Mouse (Mus musculus): ENCODE measurements around the gene Gm13696.
"Not testable (repeated sequence)": the region's sequence is repeated elsewhere in the genome, so short reads cannot be mapped to it uniquely, and the experiment has no call there.

Gm13696 gene

DNA sequence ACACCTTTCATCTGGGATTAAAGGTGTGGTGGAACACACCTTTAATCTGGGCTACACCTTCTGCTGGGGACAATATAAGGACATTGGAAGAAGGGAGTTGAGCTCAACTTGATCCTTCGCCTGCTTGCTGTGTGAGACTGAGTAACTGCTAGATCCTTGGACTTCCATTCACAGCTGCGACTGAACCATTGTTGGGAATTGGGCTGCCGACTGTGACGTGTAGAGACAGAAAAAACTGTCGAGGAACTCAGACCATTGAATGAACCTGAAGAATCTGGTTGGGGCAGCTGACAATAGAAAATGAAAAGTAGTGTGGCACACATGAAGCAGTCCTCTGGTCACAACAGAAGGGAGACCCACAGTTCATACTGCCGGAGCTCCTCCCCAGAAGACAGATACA, at the start of gene Gm13696:
TSS of gene Gm13696 (plus strand) at position 301 of the 400 bp plus-strand sequence.
- not testable (repeated sequence) for DNase-seq (ENCODE audit: low spot score)

DNA sequence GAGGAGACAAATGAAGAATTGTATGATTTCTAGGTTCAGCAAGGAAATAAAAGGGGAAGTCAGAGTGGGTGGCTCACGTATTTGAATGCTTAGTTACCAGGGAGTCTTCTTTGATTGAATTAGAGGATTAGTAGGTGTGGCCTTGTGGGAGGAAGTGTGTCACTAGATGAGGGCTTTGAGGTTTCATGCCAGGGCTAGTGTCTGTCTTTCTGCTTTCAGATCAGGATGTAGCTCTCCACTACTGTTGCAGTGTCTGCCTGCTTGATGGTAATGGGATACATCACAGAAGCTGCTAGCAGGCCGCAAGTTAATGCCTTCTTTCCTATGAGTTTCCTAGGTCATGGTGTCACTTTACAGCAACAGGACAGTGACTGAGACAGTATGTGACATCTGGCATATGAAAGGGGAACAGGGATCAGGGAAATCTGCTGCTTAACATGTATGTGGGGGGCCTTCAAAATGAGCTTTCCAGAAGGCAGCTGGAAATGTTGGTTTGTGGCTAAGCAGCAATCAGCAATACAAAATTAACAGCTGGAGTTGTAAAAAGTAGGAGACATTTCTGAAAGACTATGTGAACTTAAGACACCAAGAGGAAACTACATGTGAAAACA, 43.3 kb upstream of the Gm13696 start:
- DNase-seq (ENCODE audit: low spot score) = peak; percentile 4

DNA sequence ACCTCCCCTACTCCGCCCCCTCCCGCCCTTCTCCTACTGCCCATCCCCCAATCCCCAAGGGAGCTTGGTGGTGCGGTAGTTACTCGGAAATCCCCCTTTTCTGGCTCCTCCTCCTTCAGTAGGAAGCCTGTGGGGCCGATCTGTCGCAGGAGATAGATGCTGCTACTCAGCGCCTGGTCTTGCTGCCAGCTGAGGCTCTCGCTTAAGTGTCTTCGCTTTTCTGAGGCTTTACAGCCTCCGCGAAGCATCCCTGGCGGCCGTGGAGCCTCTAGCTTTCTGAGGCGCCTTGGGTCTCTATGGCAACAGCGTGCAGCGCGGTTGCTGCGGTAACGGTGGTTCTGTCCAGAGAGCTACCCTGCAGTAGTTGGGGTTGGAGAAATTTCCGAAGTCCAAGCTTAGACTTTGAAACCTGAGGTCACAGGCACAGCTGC, 32.0 kb upstream of the Gm13696 start, which contains the start of gene Zswim2:
TSS of gene Zswim2 (minus strand) at position 298 of the 431 bp plus-strand sequence.
- DNase-seq (ENCODE audit: low spot score) = peak; percentile 64

DNA sequence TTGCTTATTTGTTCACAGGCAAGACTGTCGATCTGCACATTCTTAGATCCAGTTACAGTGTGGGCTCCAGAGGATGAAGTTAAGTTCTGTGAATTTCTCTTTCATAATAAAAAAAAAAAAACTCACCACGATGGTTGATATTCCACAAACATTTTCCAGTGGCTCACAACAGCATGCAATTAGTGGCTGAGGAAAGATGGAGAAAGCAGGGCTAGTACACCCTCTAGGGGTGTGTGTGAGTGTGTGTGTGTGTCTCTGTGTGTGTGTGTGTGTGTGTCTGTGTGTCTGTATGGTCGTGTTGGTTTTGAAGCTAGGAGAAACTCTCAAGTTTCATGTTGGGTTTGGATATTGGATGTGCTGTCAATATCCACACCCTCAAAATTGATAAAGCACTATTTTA, 31.5 kb upstream of the Gm13696 start:
- no peak for DNase-seq (ENCODE audit: low spot score)

DNA sequence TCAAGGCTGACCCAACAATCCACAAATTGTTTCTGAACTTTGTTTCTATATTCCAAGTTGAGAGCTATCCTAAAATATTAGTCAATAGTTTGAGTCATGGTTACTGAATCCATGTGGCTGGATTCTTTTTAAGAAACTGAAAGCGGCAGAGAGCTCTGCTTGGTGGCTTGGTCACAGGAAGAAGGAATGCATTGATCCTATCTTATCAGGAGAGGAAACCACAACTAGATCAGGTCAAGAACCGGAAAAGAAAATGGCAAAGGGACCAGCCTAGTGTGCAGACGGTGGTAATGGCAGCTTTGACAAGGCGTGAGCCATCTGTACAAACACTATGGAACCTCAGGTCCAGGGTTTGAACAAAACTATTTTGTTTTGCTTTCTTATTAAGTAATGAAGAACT, 31.1 kb upstream of the Gm13696 start:
- DNase-seq (ENCODE audit: low spot score) = peak; percentile 3

DNA sequence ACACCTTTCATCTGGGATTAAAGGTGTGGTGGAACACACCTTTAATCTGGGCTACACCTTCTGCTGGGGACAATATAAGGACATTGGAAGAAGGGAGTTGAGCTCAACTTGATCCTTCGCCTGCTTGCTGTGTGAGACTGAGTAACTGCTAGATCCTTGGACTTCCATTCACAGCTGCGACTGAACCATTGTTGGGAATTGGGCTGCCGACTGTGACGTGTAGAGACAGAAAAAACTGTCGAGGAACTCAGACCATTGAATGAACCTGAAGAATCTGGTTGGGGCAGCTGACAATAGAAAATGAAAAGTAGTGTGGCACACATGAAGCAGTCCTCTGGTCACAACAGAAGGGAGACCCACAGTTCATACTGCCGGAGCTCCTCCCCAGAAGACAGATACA, 17.5 kb upstream of the Gm13696 start, which contains the start of gene Gm13698:
TSS of gene Gm13698 (plus strand) at position 301 of the 400 bp plus-strand sequence.
- DNase-seq (ENCODE audit: low spot score) = not testable (repeated sequence)

DNA sequence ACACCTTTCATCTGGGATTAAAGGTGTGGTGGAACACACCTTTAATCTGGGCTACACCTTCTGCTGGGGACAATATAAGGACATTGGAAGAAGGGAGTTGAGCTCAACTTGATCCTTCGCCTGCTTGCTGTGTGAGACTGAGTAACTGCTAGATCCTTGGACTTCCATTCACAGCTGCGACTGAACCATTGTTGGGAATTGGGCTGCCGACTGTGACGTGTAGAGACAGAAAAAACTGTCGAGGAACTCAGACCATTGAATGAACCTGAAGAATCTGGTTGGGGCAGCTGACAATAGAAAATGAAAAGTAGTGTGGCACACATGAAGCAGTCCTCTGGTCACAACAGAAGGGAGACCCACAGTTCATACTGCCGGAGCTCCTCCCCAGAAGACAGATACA, 11.7 kb upstream of the Gm13696 start, which contains the start of gene Gm13693:
TSS of gene Gm13693 (plus strand) at position 301 of the 400 bp plus-strand sequence.
- DNase-seq (ENCODE audit: low spot score) = not testable (repeated sequence)

DNA sequence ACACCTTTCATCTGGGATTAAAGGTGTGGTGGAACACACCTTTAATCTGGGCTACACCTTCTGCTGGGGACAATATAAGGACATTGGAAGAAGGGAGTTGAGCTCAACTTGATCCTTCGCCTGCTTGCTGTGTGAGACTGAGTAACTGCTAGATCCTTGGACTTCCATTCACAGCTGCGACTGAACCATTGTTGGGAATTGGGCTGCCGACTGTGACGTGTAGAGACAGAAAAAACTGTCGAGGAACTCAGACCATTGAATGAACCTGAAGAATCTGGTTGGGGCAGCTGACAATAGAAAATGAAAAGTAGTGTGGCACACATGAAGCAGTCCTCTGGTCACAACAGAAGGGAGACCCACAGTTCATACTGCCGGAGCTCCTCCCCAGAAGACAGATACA, 5.9 kb upstream of the Gm13696 start, which contains the start of gene Gm13695:
TSS of gene Gm13695 (plus strand) at position 301 of the 400 bp plus-strand sequence.
- not testable (repeated sequence) for DNase-seq (ENCODE audit: low spot score)

DNA sequence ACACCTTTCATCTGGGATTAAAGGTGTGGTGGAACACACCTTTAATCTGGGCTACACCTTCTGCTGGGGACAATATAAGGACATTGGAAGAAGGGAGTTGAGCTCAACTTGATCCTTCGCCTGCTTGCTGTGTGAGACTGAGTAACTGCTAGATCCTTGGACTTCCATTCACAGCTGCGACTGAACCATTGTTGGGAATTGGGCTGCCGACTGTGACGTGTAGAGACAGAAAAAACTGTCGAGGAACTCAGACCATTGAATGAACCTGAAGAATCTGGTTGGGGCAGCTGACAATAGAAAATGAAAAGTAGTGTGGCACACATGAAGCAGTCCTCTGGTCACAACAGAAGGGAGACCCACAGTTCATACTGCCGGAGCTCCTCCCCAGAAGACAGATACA, 5.7 kb downstream of the Gm13696 start, which contains the start of gene Gm13694:
TSS of gene Gm13694 (plus strand) at position 301 of the 400 bp plus-strand sequence.
- DNase-seq (ENCODE audit: low spot score) = not testable (repeated sequence)

DNA sequence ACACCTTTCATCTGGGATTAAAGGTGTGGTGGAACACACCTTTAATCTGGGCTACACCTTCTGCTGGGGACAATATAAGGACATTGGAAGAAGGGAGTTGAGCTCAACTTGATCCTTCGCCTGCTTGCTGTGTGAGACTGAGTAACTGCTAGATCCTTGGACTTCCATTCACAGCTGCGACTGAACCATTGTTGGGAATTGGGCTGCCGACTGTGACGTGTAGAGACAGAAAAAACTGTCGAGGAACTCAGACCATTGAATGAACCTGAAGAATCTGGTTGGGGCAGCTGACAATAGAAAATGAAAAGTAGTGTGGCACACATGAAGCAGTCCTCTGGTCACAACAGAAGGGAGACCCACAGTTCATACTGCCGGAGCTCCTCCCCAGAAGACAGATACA, 11.5 kb downstream of the Gm13696 start, which contains the start of gene Gm13697:
TSS of gene Gm13697 (plus strand) at position 301 of the 400 bp plus-strand sequence.
- DNase-seq (ENCODE audit: low spot score) = not testable (repeated sequence)

DNA sequence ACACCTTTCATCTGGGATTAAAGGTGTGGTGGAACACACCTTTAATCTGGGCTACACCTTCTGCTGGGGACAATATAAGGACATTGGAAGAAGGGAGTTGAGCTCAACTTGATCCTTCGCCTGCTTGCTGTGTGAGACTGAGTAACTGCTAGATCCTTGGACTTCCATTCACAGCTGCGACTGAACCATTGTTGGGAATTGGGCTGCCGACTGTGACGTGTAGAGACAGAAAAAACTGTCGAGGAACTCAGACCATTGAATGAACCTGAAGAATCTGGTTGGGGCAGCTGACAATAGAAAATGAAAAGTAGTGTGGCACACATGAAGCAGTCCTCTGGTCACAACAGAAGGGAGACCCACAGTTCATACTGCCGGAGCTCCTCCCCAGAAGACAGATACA, 17.3 kb downstream of the Gm13696 start, which contains the start of gene Gm13691:
TSS of gene Gm13691 (plus strand) at position 301 of the 400 bp plus-strand sequence.
- not testable (repeated sequence) for DNase-seq (ENCODE audit: low spot score)

DNA sequence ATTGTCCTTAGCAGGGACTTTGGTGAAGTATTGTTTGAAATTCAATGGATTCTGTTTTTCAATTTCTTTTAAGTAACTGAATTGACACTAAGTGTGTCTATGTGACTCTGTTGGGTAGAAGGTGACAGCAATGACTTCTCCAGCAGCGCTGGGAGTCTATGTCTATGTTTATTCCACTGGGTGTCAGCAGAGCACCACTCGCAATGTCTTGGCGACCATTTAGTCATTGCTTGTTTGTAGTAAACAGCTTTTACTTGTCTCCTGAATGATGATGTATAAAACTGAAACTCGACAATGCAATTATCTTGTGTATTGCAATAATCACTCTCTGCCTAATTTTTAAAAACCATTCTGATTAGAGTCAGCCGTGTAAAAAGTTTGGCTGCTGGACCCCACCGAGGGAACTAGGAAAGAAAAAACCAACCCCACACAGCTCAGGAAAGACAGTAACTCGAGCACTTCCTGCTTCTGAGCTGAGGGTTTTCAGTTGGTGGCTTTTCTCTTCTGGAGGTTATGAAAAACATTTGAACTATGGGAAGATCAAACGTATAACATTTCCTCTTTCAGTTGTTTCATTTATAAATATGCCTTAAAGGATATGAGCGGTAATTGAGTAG, 20.8 kb downstream of the Gm13696 start:
- not testable (repeated sequence) for DNase-seq (ENCODE audit: low spot score)

DNA sequence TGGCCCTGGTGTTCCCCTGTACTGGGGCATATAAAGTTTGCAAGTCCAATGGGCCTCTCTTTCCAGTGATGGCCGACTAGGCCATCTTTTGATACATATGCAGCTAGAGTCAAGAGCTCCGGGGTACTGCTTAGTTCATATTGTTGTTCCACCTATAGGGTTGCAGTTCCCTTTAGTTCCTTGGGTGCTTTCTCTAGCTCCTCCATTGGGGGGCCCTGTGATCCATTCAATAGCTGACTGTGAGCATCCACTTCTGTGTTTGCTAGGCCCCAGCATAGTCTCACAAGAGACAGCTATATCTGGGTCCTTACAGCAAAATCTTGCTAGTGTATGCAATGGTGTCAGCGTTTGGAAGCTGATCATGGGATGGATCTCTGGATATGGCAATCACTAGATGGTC, 21.6 kb downstream of the Gm13696 start:
- not testable (repeated sequence) for DNase-seq (ENCODE audit: low spot score)

DNA sequence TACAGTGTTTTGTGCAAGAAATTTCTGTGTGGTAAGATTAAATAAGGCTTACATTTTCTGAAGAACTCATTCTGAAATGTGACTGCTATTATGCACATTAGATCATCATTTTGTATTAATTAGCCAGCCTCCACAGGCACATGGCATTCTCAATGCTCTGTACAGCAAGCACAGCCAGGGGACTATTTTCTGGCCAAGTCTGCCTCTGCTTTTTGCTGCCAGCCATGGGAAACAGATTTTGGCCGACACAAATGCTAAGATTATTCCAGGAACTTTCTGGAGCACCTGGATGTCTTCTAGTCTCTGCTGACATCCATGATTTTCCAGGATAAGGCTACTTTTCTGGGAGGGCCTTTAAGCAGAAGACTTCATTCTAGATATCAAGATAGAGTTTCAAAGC, 36.0 kb downstream of the Gm13696 start:
- no peak for DNase-seq (ENCODE audit: low spot score)

DNA sequence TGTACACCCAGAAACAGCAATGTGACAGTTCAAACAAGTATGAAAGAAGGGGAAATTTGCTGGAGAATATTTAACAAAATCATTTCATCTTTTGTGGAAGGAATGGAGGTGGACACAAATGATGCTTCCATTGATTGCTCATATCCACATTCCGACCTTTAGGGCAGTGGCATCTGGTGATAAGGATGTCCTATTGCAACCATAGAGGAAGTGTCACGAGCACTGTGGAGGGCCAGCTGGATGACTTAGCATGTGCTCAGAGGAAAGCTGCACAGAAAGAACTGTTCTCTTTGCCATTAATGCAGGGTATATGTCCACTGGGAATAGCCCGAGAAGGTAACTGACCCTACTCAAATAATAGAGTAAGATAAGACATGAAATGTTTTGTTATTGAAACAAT, 36.9 kb downstream of the Gm13696 start:
- no peak for DNase-seq (ENCODE audit: low spot score)

DNA sequence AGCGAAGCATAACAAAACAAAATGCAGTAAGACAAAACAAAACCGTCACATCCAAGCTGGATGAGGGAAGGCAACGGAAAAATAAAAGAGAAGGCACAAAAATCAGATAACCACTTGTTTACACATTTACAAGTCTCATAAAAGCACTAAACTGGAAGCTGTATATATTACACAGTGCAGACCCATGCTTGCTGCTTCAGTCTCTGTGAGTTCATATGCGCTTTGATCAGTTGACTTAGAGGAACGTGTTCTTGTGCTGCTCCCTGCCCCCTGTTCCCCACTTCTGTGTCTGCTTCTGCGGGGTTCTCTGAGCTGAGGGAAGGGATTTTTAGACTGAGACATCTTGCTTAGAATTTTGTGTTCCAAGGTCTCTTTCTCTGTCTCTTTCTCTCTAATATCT, 41.6 kb downstream of the Gm13696 start:
- DNase-seq (ENCODE audit: low spot score) = no peak

DNA sequence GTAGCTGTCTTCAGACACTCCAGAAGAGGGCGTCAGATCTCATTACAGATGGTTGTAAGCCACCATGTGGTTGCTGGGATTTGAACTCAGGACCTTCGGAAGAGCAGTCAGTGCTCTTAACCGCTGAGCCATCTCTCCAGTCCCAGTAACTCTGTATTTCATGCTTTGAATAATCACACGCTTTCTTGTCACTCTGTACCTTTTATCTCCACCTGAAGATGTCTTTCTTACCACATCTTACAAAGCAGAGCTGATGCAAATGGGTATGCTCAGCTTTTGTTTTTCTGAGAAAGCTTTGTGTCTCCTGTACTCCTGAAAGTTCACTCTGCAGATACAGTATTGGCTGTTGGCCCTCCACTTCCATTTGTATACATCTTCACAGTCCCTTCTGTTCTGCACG, 43.4 kb downstream of the Gm13696 start:
- not testable (repeated sequence) for DNase-seq (ENCODE audit: low spot score)

DNA sequence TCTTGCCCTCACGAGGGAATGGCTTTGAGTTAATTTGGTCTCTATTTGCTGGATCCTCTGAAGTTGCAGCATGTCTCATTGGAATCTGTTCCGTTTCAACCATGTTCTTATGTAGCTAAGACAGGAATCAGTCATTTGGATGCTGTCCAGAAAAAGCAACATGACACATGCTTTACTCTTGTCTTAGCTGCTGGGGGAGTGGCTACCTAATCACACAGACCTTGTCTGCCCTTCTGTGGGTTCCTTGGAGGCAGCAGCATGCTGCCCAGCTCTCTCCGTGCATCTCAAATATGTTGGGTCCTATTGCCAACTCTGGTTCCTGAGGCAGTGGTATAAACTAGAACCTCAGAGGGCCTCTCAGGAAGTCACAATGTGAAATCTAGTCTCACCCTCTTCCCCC, 45.4 kb downstream of the Gm13696 start:
- no peak for DNase-seq (ENCODE audit: low spot score)

DNA sequence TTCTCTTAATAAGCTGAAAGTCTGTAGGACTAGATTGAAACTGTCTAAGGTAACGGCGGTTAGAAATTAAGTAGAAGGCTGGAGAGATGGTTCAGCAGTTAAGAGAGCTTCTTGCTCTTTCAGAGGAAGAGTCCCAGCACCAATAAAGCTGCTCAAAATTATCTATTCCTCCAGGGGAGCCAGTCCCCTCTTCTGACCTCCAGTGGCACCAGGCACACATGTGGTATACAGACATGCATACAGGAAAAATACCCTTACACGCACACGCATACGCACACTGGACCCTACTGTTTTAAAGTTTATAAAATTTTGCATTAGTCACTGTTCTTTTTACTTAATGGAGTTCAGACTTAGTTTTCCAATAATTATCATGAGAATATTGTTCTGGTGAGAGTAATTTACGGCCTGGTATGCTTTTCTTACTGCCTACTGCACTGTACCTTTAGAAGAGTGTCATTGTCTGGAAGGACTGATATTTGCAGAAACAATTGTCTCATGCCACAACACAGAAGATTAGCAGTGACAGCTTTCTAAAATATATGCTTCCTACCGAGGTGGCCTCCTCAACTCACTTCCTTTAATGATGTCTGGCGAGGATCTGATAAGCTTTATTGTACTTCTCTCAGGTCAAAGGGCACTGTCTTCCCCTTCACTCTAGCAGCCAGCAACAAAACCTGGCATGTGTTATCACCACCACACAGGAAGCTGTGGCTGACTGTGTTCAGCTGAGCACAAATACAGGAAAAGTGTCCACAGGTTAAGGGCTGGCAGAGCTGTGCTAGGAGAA, 46.8 kb downstream of the Gm13696 start:
- DNase-seq (ENCODE audit: low spot score) = no peak

DNA sequence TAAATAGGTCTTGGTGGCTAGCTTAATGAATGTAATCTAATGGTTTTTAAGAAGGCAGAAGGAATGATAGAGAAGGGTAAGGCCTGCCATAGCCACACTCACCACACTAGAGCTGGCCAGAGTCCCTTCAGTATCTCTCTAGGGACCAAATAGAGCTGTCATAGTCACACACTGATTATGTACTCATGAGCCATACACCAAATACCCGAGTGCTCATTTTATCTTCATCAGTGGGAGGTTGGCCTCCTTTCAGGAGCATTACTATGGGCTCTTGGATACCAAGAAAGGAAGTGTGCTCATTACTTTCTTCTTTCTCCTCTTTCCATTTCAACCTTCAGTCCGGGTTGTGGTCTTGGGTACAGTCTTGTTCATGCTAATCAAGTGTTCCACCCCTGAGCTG, 49.0 kb downstream of the Gm13696 start:
- no peak for DNase-seq (ENCODE audit: low spot score)

DNA sequence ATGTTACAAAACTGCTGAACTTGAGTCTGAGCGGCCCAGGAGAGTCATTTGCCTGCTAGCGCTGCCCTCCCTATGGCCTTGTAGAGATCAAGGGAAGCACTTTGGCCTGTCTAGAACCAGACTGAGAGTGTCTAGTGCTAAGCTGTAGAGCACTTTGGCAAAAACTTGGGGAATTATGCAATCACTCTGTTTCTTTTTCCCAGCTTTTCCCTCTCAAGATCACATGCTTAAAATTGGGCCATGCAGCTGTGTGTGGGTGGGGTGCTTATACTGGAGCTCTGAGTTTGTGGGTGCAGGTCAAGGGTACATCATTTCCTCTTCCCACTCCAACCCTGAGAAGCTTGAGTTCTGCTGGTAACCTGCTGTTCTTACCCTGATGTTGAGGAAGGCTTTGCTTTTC, 50.0 kb downstream of the Gm13696 start:
- no peak for DNase-seq (ENCODE audit: low spot score)

DNA sequence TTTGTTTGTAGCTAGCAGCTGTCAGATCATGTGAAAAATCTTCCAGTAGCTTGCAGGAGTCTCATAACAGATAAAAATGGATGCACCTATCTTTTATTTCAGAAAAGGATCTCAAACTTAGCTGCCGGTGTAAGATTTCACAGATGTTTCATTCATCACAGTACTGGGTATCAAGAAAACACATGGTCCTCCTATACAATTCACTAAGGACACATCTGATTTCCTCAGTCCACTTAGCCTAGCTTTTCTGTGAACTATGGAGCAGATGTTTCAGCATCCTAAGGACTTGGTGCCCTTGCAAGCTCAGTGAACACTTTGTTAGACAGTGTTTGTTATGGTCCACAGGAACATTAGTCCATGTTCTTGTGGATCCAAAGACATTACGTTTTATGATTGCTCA, 50.4 kb downstream of the Gm13696 start:
- DNase-seq (ENCODE audit: low spot score) = no peak
